Mouse (Mus musculus): Measurements from ENCODE around the gene Gadl1.
"Not testable (repeated sequence)": the region's sequence is repeated elsewhere in the genome, so short reads cannot be mapped to it uniquely, and the experiment has no call there.

Gadl1 gene

DNA sequence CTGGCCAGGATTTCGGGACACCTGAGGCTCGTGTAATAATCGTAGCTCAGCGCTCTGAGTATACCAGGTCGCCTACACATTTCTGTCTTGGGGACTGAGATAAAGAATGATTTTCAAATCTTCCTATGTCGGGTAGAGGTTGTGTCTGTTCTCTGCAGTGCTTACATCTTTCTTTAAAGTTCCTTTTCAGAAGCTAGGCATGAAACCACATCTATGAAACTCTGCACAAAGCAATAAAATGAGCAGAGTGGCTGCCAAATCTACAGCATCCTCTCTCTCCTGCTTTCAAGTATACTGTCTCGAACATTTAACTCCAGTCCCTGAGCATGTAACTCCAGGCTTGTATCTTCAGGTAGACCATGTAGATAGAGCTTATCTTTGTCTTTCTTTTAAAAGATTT lies 109.3 kb downstream of the Gadl1 start:
- DNase-seq (ENCODE audit: low spot score in 2 of 2), result no peak

- no peak for DNase-seq (ENCODE audit: low spot score in 2 of 2)
These were observed 116.1 kb downstream of the Gadl1 start for GRCm38 (mm10) chr9:116025371-116025770.

- DNase-seq (ENCODE audit: low spot score in 2 of 2), result no peak
These were observed 119.8 kb downstream of the Gadl1 start for GRCm38 (mm10) chr9:116029076-116029475.

- DNase-seq (ENCODE audit: low spot score in 2 of 2), result no peak
These were observed 123.5 kb downstream of the Gadl1 start for GRCm38 (mm10) chr9:116032711-116033110.

GRCm38 (mm10) chr9:116038275-116038674 lies 129.0 kb downstream of the Gadl1 start:
- no peak for DNase-seq (ENCODE audit: low spot score in 2 of 2)

DNA sequence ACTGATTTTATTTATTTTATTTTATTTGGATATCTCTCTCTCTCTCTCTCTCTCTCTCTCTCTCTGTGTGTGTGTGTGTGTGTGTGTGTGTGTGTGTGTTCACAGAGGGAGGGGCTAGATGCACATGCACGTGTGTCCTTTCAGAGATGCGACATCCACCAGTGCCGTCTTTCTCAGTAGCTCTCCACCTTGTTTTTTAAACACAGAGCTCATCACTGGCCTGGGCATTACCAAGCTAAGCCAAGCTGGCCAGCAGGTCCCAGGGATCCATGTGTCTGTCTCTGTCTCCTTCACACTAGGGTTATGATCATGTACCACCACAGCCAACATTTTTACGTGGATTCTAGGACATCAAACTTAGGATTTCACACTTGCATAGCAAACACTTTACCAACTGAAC lies 130.7 kb downstream of the Gadl1 start:
- DNase-seq (ENCODE audit: low spot score in 2 of 2), result no peak

DNA sequence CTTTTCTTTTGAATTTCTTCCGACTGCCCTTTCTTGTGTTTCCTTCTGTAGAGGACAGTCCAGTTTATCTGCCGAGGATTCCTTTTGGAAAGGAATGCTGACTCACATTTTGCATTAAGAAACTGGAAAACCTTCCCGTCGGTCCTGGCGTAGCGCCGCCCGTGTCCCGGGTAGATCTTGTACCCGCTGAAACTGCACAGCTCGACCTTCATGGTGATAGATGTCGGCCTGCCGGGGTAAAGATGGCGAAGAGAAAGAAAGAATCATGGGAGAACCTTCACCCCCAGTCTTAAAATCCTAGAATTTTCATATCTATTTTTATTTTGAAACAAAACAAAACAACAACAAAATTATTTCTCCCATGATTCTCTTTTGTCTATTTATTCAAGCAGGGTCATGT lies 131.6 kb downstream of the Gadl1 start:
- DNase-seq (ENCODE audit: low spot score in 2 of 2), result not testable (repeated sequence)

DNA sequence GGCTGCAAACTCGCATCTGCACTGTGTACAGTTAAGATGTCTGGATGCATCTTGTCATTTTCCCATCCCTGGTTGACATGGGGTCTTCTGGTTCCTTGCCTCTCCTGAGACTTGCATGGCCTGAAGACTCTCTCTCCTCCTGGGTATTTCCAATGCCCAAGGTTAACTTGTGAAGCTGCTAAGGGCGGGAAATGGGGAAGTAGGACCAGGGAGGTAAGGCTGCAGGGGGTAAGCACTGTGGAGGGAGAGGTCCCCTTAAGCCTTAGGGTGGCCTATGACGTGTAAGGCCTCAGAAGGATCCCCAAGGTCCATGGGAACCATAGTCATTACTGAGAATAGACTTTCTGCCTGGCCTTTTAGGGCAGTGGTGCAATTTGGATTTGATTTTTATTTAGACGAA lies 132.1 kb downstream of the Gadl1 start:
- DNase-seq (ENCODE audit: low spot score in 2 of 2), result no peak

DNA sequence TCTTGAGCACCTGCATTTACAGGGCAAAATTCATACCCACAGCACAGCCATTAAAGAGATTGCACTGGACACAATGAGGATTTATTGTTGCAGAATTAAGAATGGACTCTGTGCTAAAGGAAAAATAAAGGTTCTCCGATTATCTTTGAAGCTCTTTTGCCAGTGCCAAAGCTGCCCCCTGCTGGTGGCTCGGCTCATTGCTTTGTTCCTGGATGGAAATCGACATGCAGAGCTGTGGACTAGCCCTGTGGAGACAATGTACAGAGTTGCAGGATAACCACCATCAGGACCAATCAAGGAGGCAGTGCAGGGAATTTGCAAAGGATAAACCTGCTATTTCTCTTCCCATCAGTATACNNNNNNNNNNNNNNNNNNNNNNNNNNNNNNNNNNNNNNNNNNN lies 132.5 kb downstream of the Gadl1 start:
- peak; percentile 8 to 44 for DNase-seq (ENCODE audit: low spot score in 2 of 2)

DNA sequence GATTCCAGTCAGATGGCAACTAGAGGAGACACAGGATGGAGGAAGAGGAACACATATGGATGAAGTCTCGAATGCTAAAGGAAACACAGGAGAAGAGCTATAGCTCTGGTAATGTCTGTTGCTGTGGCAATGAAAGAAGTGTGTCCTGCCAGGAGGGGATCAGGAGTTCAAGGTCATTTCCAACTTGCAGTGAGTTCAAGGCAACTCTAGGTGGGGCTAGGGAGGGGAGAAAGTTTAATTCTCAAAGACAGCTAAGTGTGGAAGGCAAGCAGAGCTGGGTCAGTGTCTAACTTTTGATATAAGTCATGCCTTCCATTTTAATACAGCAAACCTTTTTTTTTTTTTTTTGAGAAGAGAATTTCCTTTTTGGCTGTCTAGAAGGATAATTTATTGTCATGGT lies 140.7 kb downstream of the Gadl1 start:
- no peak for DNase-seq (ENCODE audit: low spot score in 2 of 2)

DNA sequence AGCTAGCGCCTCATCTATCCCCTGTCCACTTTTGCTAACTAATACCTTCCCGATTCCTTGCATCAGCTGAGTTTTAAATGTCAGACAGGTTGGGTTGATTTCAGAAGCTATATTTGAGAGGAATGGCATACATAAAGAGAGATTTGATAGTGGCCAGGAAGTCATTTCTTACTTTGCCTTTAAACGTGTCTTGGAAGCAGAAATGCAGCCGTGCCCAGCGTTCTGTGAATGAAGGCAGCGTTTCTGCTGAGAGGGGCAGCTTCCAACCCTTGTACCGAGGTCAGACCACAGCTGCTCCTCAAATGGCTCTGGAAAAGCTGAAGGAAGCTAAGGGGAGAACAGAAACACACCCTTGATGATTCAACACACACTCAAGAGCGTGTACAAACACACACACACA lies 144.7 kb downstream of the Gadl1 start:
- DNase-seq (ENCODE audit: low spot score in 2 of 2), result no peak

- DNase-seq (ENCODE audit: low spot score in 2 of 2), result no peak
These were observed 149.2 kb downstream of the Gadl1 start for GRCm38 (mm10) chr9:116058475-116058874.

DNA sequence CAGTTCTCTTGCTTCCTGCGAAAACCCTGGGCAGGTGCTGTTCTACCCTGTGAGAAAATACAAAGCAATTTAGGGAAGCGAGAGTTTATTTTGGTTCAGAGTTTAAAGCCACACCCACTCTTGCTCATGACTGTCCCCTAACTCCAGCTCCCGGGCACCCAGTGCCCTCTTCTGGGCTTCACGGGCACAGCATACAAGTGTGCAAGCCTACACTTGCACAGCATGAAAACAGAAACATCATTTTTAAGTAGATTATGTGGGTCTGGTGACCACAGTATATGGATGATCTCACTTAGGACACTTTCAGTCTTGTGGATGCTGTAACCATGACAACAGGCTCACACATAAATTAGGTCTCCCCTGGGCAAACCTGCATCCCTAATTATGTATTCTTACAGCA lies 149.9 kb downstream of the Gadl1 start:
- no peak for DNase-seq (ENCODE audit: low spot score in 2 of 2)

- no peak for DNase-seq (ENCODE audit: low spot score in 2 of 2)
These were observed 151.4 kb downstream of the Gadl1 start for GRCm38 (mm10) chr9:116060691-116061090.

GRCm38 (mm10) chr9:116064774-116065173 lies 155.5 kb downstream of the Gadl1 start:
- DNase-seq (ENCODE audit: low spot score in 2 of 2), result no peak

DNA sequence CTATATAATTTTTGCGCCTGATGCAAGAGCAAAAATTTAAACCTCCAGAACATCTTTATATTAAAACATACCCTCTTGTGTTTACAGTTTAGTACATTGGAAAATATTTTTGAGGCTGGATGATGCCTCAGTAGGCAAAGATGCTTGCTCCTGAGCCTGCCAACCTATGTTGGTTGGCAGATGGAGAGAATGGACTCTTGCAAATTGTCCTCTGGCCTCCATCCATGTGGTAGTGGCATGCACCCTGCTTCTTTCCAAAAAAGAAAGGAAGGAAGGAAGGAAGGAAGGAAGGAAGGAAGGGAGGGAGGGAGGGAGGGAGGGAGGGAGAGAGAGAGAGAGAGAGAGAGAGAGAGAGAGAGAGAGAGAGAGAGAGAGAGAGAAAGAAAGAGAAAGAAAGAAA lies 162.3 kb downstream of the Gadl1 start:
- DNase-seq (ENCODE audit: low spot score in 2 of 2), result not testable (repeated sequence)

GRCm38 (mm10) chr9:116076163-116076562 lies 166.9 kb downstream of the Gadl1 start:
- DNase-seq (ENCODE audit: low spot score in 2 of 2), result no peak

DNA sequence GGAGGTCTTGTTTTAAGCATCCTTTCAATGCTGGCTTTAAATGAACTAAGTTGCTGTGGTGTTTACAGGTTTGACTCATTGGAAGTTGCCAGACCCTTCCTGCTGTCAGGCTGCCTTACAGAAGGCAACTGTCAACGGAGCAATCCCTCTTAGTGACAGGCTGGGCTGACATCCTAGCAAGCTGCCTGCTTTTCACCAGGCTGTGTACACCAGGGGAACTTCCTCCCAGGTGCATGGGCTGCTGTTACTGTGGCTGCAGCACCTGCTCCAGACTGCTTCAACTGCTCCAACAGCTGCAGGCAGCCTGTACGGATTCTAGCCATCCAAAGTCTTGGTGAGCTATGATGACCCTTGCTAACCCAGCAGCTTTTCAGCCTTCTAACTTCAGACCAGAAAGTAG lies 167.7 kb downstream of the Gadl1 start:
- no peak for DNase-seq (ENCODE audit: low spot score in 2 of 2)

DNA sequence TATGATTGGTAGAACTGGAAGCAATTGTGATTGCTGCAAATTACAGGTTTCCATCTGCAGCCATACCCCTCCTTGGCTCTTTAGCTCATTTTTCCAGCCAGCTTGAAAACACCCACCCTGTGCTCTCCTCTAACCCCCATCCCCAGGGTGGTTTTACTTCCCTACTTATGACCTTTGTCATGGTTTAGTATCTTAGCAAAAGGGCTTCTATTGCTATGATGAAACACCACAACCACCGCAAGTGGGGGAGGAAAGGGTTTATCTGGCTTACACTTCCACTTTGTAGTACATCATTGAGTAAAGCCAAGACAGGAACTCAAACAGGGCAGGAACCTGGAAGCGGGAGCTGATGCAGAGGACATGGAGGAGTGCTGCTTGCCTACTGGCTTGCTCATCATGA lies 168.2 kb downstream of the Gadl1 start:
- no peak for DNase-seq (ENCODE audit: low spot score in 2 of 2)

GRCm38 (mm10) chr9:116081781-116082180 lies 172.5 kb downstream of the Gadl1 start:
- no peak for DNase-seq (ENCODE audit: low spot score in 2 of 2)

- DNase-seq (ENCODE audit: low spot score in 2 of 2), result no peak
These were observed 174.0 kb downstream of the Gadl1 start for GRCm38 (mm10) chr9:116083300-116083699.

DNA sequence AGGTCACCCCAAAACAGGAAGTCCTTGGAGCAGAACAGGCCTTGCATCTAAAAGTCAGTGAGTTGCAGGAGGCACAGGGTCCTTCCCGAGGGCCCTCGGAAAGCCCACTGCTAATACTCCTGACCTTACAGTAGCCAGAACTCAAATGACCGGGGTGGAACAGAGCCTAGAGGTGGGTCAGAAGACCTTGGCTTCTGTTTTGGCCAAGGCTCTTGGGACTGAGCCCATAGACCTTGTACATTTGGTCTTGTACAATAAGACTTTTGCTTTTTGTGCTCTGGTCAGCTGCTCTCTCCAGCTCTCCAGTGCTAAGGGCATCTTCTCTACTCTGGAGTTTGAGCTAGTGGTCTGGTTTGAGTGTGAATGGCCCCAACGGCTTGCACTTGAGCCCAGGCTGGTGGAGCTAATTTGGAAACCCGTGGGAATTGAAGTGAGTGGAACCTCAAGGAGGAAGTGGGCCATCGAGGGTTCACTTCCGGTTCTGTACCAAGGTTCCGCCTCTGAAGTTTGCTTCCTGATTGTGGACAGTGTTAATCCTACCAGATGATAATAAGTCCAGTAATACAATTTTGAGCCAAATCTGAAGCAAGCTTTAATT lies 174.6 kb downstream of the Gadl1 start:
- no peak for DNase-seq (ENCODE audit: low spot score in 2 of 2)

GRCm38 (mm10) chr9:116084324-116084931 lies 175.2 kb downstream of the Gadl1 start:
- DNase-seq (ENCODE audit: low spot score in 2 of 2), result no peak

GRCm38 (mm10) chr9:116085999-116086398 lies 176.7 kb downstream of the Gadl1 start:
- DNase-seq (ENCODE audit: low spot score in 2 of 2), result no peak
